Mouse (Mus musculus) right cerebral cortex, postnatal 14 days (tissue): ENCODE results near the gene Palld.

Source experiments
- DNase-seq: peaks from one replicate; pipeline ENCODE4 v3.0.0; 2022

The Palld gene

DNA sequence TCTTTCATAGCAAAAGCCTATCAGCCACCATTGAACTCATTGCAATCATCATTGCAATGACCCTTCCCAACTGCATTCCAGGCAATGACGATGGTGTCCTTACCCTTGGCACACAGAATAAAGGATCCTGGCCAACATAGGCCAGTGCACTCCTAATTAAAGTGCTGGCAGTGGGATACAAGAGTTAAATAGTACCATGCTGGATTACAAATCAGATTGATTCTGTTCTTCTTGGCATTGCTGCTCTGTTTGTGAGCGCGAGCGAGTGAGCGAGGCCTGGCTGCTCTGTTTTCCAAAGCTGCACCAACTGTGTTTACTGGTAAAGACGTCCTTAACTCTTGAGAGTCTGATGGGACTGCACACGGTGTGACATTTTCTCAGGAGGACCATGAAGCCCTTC is 37.1 kb downstream of the Palld start:
- DNase-seq, result no peak

DNA sequence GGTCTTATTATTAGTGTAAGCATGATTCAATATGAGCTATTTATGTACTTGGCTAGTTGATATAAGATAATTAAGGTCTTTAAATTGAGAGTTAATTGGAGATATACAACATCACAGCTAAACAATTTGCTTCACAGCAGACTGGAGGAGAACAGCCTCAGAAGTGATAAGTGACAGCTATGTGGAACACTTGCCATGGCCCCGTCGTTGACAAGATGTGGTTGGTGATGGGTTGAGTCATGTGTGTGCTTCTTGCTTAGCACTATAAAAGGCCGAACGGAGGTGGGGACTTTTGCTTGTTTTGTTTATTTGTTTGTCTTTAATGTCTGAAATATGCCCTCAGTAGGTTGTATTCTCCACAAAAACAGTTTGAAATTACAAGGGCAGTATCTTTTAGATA is 51.2 kb downstream of the Palld start:
- no peak for DNase-seq

DNA sequence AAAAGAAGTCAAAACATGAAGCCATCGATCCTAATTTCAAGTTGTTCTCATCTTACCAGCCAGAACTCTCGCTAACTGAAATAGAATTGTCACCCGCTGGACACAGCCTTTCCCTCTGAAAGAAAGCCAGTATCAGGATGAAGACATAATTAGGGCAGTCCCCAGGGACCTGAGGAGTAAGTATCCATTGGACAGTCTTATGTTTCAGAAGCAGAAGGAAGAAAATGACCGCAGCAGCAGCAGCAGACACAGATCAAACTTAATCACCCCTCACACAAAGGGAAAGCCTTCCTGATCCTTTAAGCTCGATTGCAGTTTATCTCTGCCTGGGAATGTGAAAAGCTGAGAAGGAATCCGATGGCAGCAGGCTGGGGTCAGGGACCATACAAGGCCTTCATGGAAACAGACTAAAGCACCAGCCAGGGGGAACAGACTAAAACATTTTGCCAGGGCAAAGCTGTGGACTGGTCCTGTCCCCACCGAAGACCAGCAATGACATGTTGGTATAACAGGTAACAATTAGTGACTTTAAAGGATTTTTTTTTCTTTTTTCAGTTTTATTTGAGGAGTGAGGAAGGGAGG is 53.8 kb downstream of the Palld start:
- DNase-seq, result no peak

DNA sequence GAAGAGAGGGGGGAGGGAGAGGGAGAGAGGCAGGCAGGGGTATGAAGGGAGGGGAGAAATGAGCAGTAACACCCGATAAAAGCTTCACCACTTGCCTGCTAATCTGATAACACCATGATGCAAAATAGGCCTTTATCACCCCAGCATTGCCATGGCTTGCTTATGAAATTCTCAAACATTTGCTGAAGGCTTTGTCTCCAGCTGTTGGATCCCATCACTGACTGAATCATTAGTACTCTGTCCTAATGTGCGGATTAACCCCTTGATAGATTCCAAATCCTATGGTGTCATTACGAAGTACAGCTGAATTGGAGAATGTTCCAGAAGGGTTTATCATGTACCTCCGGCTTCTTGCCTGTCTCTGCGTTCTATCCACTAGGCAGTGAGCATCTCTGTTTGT is 55.0 kb downstream of the Palld start:
- DNase-seq, result no peak

DNA sequence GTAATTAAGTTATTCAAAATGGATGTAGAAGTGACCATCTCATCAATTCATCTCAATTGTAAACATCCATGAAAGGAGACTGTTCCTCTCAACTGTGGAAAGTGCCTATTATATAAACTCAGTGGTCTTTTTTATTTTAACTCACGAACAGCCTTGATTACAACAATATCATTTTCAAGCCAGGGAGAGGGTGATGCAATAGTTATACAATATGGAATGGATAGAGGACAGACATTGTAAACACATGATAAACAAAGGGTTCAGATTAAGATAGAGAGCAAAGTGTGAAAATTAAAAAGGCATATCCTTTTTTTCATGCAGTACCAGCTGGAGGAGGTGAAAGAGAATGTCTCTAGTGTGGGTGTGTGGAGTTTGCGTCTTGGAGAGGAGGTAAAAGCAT is 57.5 kb downstream of the Palld start:
- no peak for DNase-seq

DNA sequence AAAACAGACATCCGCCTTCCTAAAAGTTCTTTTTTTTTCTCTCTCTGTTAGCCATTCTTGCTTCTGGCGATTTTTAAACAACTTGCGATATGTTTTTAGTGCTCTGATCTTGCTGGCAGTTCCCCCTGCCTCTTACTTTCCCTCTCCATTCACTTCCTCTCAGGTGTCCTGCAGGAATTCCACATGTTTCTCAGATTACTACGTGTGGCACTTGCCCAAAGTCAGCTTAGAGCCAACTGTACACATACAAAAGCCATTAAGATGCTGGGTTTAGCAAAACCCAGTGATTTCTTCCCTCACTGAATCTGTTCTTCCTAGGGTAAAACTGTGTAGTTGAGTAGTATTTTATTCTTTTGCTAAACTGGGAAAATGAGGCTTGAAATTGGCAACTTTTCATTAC is 57.9 kb downstream of the Palld start:
- no peak for DNase-seq

DNA sequence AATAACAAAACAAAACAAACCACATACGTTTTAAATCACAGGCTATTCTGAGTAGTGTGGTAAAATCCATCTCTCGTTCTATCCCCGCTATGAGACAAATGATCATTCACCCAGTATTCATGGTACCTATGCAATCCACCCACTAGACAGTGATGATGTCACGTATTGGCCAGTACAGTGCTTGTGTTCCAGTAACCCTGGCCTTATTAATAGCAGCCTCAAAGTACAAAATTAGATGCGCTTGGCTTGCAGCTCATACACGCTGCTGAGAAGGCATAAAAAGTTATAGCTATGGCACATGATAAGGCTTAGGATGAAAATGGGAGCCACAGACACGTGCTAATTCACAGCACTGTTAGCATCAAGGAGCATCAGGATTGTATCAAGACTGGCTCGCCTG is 58.7 kb downstream of the Palld start:
- DNase-seq, result no peak

DNA sequence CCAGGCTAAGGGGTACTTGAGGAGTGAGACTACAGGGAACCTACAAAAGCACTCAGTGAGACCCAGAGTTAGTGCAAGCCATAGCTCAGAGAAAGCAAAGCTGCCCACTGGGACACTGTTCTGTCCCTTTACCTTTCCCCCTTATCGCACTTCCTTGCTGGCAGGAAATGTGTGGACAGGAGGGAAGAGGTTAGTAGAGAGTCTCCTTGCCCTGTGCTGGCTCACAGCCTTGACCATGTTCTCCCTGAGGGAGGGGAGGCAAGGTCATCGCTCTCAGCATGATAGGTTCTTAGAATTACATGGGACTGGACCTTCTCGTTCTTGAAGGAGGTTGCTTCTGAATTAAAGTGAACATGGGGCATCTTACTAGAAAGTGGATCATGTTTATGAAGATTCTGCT is 69.3 kb downstream of the Palld start:
- DNase-seq, result no peak

DNA sequence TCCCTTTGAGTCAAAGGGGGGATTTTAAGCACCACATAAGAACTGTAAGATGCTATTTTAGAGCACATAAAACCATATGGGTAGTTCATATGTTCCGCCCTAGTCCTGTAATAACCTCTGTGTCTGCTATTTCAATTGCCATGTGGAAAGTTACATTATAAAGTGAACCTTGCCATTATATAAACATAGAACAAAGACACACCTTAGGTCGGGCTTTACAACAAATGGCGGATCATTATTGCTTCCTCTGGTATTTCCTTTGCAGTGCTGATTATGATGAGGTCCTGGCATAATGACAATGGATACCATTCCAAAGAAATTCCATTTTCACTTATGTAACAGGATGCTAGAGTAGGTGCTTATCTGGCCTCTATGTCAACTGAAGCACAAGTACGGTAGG is 70.5 kb downstream of the Palld start:
- DNase-seq, result no peak

DNA sequence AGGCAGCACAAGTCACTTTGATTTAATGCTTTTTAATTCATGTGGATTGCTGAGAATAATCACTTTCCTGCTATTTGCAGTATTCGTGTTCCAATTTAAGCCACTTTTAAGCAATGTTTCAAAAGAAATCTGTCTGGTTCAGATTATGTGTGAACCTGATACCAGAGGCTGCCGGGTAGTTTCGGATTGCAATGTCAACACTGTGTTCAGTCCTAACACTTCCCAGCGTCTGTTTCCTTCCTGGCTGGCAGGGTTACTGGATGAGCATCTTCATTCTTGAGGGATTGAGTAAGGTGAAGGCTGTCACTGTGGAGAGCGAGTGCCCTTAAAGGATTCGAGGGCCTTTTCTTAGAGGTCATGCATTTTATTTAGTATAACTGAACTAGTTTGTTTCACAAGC is 71.7 kb downstream of the Palld start:
- no peak for DNase-seq

DNA sequence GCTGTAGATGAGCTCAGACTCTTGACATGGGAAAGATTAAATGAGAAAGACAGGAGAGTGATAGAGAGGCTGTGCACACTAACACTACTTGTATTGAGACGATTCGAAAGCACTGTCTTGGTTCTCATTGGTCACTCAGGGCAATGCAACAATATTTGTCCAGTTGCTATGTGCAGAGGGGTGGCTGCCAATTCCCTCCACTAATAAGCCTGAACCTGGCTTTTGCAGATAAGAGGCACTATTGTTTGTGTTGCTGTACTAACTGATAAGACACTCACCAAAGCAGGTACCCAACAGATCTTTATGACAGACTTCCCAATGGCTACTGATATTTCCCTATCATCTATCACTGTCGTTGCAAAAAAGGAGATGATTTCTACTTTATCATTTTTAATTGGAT is 77.9 kb downstream of the Palld start:
- no peak for DNase-seq

DNA sequence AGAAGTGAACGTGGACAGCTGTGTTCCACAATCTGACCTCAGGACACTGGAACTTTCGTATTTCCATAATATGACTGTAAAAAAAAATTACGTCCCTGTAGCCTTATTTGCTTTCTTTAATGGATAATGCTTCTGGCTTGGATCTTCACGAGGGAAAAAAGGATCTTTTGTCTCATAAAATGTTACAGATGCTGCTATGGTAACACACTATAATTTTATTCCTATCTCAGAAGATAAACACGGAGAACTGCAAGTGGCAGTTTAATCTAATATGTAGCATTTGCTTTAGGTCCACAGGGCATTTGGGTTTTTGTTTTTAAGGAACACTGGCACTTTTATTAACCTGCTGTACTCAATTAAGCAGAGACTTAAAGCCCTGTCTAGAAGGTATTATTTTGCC is 79.3 kb downstream of the Palld start:
- no peak for DNase-seq

DNA sequence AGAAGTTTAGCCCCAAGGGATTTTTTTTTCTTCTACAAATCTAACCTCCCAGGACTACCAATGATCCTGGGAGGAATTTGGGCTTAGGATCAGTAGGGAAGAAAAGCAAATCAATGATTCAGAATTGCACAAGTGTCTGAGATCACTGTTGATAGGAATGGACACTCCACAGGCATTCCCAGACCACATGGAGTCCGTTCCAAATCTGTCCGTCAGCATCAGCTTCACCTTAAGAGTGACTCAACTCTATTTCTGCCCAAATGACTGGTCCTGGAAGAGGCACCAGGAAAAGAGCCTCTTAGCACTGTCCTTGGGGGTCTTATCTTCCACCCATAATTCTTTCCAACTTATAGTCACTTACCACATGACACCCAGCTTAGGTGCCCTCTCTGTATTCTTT is 98.7 kb downstream of the Palld start:
- DNase-seq, result no peak

DNA sequence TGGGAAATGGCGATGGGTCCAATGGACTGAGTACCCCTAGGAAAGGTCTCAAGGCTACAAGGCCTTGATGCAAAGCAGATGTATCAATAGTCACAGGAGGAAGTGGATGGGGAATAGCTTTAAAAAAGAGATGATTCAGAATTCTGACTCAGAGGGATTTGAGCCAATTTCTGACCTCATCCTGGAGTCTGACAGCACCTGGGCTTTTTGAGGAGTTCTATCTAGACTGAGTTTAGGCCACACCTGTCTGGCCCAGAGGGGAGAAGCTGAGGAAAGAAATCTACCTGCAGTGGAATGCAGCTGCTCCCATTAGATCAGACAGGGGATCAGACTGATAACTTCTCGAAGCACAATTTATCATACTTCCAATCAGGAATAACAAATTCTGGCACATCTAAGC is 99.7 kb downstream of the Palld start:
- DNase-seq, result no peak

DNA sequence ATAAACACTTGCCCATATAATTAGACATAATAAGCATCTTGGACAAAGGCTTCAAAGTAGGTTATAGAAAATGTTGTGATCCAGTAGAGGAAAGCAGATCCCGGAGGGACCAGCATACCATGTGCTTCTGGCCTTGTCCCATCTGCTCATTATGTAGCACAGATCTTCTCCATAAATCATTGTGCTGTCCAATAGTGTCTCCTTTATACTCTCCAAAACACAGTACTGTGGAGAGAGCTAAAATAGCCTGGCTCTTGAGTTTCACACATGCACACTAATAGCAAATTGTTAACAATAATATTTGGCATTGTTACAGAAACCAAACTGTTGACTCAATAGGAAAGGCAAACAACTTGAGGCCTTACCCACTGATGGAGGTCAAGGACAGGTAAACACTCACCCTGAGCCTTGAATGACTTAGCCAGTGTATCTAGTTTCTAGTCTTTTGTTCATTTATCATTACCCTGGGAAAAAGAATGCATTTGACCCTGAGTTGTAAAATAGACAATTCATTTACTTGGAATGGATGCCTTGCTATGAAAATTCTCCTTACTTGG is 105.0 kb downstream of the Palld start:
- DNase-seq, result no peak

DNA sequence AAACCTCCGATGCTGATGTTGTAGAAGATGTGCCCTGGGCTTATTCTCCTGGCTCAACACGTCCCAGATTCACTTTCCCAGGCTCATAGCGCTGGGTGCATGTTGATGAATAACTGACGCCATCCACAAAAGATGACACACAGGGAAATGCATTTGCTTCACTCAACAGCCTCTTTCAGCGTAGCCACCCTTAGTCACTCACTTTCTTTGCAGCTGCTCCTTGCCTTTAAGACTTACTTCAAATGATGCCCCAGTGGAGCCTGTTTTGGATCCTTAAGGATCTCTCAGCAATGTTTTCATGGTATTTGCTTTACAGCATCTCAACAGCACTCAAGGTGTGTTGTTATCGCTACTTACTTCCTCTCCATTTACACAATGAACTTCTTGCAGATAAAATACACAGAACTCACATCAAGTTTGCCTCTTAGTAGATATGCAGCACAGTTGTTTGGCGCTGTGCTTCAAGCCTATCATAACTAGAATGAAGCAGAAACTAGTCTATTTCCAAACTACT is 105.9 kb downstream of the Palld start:
- no peak for DNase-seq

DNA sequence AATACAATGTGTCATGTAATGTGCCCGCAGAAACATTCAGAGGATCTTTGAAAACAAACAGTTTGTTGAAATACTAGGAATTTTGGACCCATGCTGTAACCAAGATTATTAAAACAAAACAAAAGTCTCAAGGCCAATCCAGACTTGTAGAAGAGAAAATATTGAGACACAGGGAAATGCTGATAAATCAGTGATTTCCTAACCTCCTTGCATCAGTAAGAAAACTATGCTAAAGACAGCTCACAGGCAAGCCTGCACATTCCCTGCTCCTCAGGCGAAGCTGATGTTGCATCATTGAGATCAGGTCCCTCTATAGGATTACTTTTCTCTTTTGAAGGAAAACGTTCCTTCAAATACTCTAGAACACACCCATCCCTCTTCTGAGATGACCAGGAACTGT is 112.5 kb downstream of the Palld start:
- no peak for DNase-seq

DNA sequence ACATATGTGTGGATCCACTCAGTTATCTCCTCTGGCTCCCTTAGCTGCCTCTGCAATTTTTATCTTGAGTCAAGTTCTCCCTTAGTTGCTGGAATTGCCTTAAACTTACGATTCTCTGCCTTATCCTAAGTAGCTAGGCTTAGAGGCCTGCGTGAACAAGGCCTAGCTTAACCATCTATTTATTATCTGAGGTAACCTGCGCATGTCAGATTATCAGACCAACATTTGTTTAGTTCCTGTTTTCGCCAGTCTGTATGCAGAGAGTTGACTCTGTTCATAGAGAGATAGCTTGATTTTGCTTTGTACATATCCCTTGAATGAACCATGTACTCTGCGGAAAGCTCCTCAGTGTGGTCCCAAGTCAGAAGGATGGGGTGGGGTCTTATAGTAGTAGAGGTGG is 113.2 kb downstream of the Palld start:
- no peak for DNase-seq

DNA sequence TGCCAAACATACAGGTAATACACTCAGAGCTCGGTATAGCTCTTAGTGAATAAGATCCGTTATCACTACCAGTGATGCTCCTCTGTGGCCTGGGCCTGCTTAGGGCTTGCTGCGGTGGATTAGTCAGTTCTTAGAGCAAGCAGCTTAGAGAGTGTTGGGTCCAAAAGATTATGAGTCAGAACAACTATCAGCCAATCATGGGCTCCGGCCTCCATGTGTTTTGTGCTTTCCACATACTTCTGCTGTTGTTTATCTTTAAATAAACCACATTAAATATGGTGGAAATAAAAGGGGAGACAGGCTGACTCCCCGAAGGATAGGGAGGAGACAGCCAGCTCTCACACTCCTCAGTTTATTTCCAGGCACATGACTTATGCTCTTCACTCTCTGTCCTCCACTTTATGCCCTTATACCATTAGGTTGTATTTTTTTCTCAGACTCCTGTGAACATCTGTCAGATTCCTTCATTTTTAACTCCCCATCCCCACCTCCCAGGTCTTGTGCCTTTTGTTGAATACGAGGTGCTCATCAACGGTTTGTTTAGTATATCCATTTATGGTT is 119.5 kb downstream of the Palld start:
- no peak for DNase-seq

DNA sequence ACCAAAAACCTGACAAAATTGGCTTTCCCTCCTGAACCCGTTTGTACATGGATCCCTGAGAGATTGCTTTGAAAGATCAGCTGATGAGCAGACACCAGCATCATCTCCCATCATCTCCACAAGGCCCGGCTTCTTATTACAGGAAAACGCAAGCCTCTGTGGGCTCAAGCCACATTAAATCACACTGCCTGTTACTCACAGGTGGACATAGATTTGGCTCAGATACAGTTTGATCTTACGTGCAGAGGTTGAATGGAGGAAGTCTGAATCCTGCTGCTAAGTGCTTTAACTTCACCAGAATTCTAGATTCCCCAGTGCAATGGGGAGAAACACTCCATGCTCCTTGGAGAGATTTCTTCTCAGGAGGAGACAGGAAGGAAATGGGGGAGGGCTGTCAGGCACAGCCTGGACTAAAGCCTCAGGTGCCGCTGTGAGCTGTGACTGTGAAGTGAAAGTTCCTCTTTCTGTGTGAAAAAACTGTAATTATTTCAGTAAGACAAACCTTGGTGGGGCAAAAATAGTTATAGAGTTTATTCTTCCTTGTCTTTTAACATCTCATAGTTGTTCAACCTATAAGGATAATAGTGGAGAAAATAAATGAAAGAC is 121.7 kb downstream of the Palld start:
- no peak for DNase-seq

DNA sequence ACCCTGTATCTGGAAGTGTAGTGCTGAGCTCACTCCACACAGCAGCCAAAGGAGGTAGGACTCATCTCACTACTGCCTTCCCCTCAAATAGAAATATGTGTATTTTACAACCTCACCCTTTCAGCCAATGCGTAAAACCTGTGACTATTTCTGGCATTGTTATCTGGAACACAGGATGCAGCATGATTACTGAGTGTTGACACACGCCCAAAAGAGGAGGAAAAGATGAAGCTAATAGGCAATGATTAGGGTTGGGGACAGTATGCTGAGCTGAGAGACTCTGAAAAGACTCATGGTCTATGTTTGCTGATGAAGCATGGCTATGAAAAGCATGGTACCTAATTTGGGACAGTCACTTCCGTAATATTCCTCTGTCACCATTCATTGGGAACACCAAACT is 124.3 kb downstream of the Palld start:
- DNase-seq, result no peak

DNA sequence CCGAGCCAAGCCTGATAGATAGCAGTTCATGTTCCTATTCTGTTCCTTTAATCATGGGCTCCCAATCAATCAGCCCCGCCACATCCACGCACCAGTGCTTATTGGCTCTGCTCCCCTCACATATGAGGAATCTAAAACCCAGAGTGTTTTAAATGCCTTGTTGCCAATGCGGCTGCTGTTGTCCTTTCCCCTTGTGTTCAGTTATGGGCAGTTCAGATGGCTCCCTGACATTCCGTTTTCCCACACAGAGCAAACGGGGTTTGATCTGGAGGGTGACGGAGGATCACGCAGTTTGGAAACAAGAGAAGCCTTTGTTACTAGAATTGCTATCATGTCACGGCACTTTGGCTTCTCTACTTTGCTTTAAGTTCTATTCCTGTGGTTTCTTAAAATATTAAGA is 125.9 kb downstream of the Palld start:
- DNase-seq, result no peak

DNA sequence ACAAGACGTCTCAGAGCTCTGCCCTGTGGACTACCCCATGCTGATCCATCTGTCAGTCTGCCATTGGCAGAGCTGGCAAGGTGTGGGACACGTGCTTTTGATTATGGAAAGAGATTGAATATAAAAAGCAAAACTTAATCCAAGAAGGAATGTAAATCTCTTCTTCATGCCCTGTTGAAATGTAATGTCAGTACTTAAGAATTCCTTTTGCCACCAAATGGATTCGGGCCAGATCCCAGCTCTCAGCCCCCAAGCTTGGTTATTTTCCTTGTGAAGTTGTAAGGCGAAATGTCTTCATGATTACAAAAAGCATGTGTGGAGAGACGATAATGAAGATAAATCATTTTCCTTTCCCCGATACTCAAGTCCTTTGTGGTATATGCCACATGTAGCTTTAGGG is 126.6 kb downstream of the Palld start:
- DNase-seq, result no peak

DNA sequence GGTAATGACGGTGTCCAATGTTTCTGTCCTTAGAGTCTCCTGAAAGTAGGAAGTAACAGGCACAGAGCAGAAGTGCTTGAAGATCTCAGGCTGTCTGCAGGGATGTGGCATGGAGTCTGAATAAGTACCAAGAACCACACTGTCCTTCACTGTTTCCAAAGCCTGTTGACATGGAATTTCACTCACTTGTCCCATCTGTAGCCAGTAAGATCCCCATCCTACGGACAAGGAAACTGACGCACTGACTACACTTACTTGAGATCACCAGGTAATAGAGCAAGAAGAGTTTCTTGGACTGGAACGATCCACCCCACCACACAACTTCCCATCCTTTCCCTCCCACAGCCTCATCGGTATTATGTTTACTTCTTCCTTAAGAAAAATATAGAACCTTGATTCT is 128.3 kb downstream of the Palld start:
- DNase-seq, result no peak

DNA sequence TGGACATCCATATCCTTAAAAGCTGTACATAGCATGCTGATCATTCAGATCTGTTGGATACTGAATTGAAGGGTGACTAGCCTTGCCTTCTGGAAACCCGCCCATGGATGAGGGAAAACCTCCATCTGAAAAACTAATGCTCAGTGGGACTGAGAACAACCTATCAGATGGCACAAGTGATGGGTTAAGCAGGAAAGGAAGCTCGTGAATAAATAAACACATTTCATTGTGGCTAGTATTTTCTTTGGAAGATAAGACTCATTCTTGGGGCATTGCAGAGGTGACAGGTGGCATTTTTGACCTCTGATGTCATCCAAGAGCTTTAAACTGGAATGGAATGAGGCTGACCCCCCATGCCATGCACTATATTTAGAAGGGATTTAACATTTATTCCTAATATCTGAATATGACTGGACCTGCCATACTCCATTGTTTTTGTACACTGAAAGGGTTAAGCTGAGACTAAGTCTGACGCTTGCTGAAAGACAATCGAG is 128.8 kb downstream of the Palld start:
- DNase-seq, result no peak
